Mouse (Mus musculus) bone marrow macrophage, adult 2 months (primary cell): ENCODE measurements around the gene Zmat3.

ENCODE experiments used
- CTCF ChIP-seq: IDR thresholded peaks from 2 replicates; pipeline ENCODE4 v1.5.1; 2012; ENCODE audit warnings: low read depth, mild to moderate bottlenecking, low read length, moderate library complexity
- POLR2A ChIP-seq: IDR thresholded peaks from 2 replicates; pipeline ENCODE4 v1.6.1; 2012; ENCODE audit warnings: mild to moderate bottlenecking, low read depth, low read length, borderline replicate concordance

GRCm38 (mm10) chr3:32367516-32367915 is 1.7 kb upstream of the Zmat3 start:
- no peak for TF ChIP-seq POLR2A
- no peak for TF ChIP-seq CTCF
